13 mouse cellular contexts compared by ENCODE assay signal in the genomic region with DNA sequence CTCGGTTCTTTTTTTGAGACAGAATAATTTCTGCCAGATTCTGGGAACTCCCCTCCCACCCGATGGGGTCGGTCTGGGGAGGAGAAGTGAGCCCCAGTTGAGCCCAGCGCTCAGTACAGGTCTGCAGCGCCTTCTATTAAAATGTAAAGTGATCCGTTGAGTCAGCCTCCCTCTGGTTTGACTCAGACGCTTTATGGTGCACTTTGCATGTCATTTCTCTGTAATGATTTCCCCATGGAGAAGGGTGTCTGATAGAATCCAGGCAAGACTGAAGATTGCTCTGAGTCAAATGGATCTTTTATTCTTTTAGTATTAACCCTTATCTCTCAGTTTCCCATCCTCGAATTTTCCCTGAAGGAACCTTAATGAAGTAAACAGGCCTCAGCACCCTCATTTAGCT.
A peak's percentile ranks its signal among the peaks of the same experiment; 100 is the strongest.
DNase-seq lines count a peak whose midpoint lies in the region; ATAC-seq and TF ChIP-seq lines count a peak whose summit lies in the region.
"Had no signal": no experiment of that assay in that cellular context is flagged by ENCODE, and none has a peak within 500 bp of the region (broad histone marks: within the 10 kb centered on the region; RNA-seq: fewer than 3 reads in every experiment).

No protein-coding gene starts in this region.

- no peaks in the 10 kb centered on the region for H3K36me3 ChIP-seq in embryonic facial prominence, embryonic 13.5 days
- H3K36me3 ChIP-seq in hindbrain, postnatal 0 days (ENCODE audit: insufficient read depth, low read length): no peaks in the 10 kb centered on the region
- H3K36me3 ChIP-seq: embryonic facial prominence, embryonic 15.5 days; liver, embryonic 13.5 days had no signal

- no peaks in the 10 kb centered on the region for H3K27me3 ChIP-seq in embryonic facial prominence, embryonic 13.5 days
- H3K27me3 ChIP-seq in hindbrain, postnatal 0 days (ENCODE audit: insufficient read depth, low read length): no peaks in the 10 kb centered on the region
- H3K27me3 ChIP-seq: embryonic facial prominence, embryonic 15.5 days; liver, embryonic 13.5 days had no signal

- ATAC-seq in embryonic facial prominence, embryonic 13.5 days (ENCODE audit: insufficient number of reproducible peaks, insufficient read depth, low FRiP score, low TSS enrichment, low read depth): no peak
- no peak for ATAC-seq in hindbrain, postnatal 0 days
- no peak for ATAC-seq in inflammation-experienced regulatory T-cells, adult 6 months

- H3K4me2 ChIP-seq in embryonic facial prominence, embryonic 13.5 days: peak overlapping the region; percentile 16; the same call in 1 of the 2 replicates
- H3K4me2 ChIP-seq in hindbrain, postnatal 0 days (ENCODE audit: low read depth, low read length): no peak overlapping the region
- H3K4me2 ChIP-seq: embryonic facial prominence, embryonic 15.5 days; liver, embryonic 13.5 days had no signal

- peak; percentile 38 for DNase-seq in embryo, embryonic 10 days (ENCODE audit: low spot score)
- DNase-seq in embryo, embryonic 9.5 days (ENCODE audit: extremely low spot score): no peak
- DNase-seq in hindbrain, postnatal 0 days (ENCODE audit: low spot score): peak; percentile 30
- DNase-seq in neural tube, embryonic 10.5 days (ENCODE audit: extremely low spot score, low spot score): peak; percentile 12
- DNase-seq in thymus, postnatal 4 days: no peak
- DNase-seq in adrenal gland, postnatal 4 days (ENCODE audit: low spot score in 2 of 2): no peak
- DNase-seq: heart, adult 18-20 months; kidney, adult 11 months; liver, embryonic 13.5 days; lung, postnatal 4 days had no signal

- no peak overlapping the region for H3K4me3 ChIP-seq in embryonic facial prominence, embryonic 13.5 days
- H3K4me3 ChIP-seq in hindbrain, postnatal 0 days (ENCODE audit: low read length): no peak overlapping the region
- H3K4me3 ChIP-seq: embryonic facial prominence, embryonic 15.5 days; liver, embryonic 13.5 days had no signal

- H3K27ac ChIP-seq in embryonic facial prominence, embryonic 13.5 days: no peak overlapping the region
- H3K27ac ChIP-seq in hindbrain, postnatal 0 days: peak overlapping the region; percentile 41
- H3K27ac ChIP-seq: embryonic facial prominence, embryonic 15.5 days; liver, embryonic 13.5 days had no signal

- WGBS in embryonic facial prominence, embryonic 13.5 days: 12% methylated on average over 8 of the region's 8 CpGs
- 15% methylated on average over 8 of the region's 8 CpGs for WGBS in hindbrain, postnatal 0 days

- no peak overlapping the region for H3K9ac ChIP-seq in embryonic facial prominence, embryonic 13.5 days
- H3K9ac ChIP-seq in hindbrain, postnatal 0 days (replicated peaks; ENCODE audit: low read length): no peak overlapping the region
- H3K9ac ChIP-seq: embryonic facial prominence, embryonic 15.5 days; liver, embryonic 13.5 days had no signal

- TF ChIP-seq CTCF in hindbrain, postnatal 0 days (IDR thresholded peaks at IDR 0.05; ENCODE audit: low read depth): no peak

- H3K9me3 ChIP-seq in embryonic facial prominence, embryonic 13.5 days: no peaks in the 10 kb centered on the region
- H3K9me3 ChIP-seq in hindbrain, postnatal 0 days (ENCODE audit: low read length): no peaks in the 10 kb centered on the region
- H3K9me3 ChIP-seq: embryonic facial prominence, embryonic 15.5 days; liver, embryonic 13.5 days had no signal

- peaks cover 60% of the 10 kb centered on the region for H3K4me1 ChIP-seq in embryonic facial prominence, embryonic 13.5 days
- H3K4me1 ChIP-seq in hindbrain, postnatal 0 days (ENCODE audit: insufficient read depth, low read length): peaks cover 40% of the 10 kb centered on the region
- H3K4me1 ChIP-seq: liver, embryonic 13.5 days had no signal

Comparison
In these comparisons a context has a peak if more than half of its experiments do, and no peak if none do; other contexts are left out.
1. DNase-seq: peak in embryo, embryonic 10 days (single experiment), hindbrain, postnatal 0 days (single experiment) and neural tube, embryonic 10.5 days (single experiment); none in embryo, embryonic 9.5 days (single experiment), thymus, postnatal 4 days (single experiment) and adrenal gland, postnatal 4 days (0 of 2).